Mouse (Mus musculus) adrenal gland, adult 10 weeks (tissue): Measurements from ENCODE around the gene Abca2. TPM values are rescaled to one million over a fixed set of nuclear protein-coding genes. Genes with fewer than 3 reads are reported as not detected.

Source experiments
- polyA plus RNA-seq: library from polyadenylated mRNA; stranded (reverse); fragments of 350-450 nt; fragmentation: Illumina TruSeq; extraction: RNeasy Lipid Tissue Mini Kit (QIAGEN cat#74804); gene quantifications from one replicate; pipeline ENCODE4 v1.2.3, GENCODE M21; 2014; ENCODE audit warnings: low read depth, low replicate concordance

Gene Abca2
- polyA plus RNA-seq = 1.9 TPM

GRCm38 (mm10) chr2:25428442-25429236 is at the start of gene Abca2:
Abca2 (plus strand) TSS chr2:25428703.

GRCm38 (mm10) chr2:25395721-25396596 is 32.5 kb upstream of the Abca2 start, which contains the start of gene Entpd2:
Entpd2 (plus strand) TSS chr2:25395874.

GRCm38 (mm10) chr2:25399051-25399450 is 29.5 kb upstream of the Abca2 start, which contains the start of gene Npdc1:
Npdc1 (plus strand) TSS chr2:25399351.

GRCm38 (mm10) chr2:25422587-25423410 is 5.7 kb upstream of the Abca2 start, which contains the start of gene Fut7:
Fut7 (plus strand) TSS chr2:25423267.

GRCm38 (mm10) chr2:25456205-25456953 is 27.9 kb downstream of the Abca2 start, which contains the start of gene Clic3:
Clic3 (plus strand) TSS chr2:25456838.

GRCm38 (mm10) chr2:25460551-25461309 is 32.2 kb downstream of the Abca2 start, which contains the start of gene Paxx:
Paxx (minus strand) TSS chr2:25461094.

GRCm38 (mm10) chr2:25469969-25470368 is 41.5 kb downstream of the Abca2 start, which contains the start of gene Ptgds:
Ptgds (minus strand) TSS chr2:25470046.

GRCm38 (mm10) chr2:25493476-25493961 is 65.0 kb downstream of the Abca2 start, which contains the start of gene Lcn12:
Lcn12 (minus strand) TSS chr2:25493911.

Other genes starting within 250 kb of the Abca2 start
- 3.8 TPM for gene Nrarp, start 247.9 kb upstream of the Abca2 start, polyA plus RNA-seq
- gene Tor4a, start 231.8 kb upstream of the Abca2 start, polyA plus RNA-seq = 5.8 TPM
- gene Nelfb, start 217.2 kb upstream of the Abca2 start, polyA plus RNA-seq = 6.9 TPM
- not detected for gene Stpg3, start 214.1 kb upstream of the Abca2 start, polyA plus RNA-seq
- gene Fam166a, start 210.0 kb upstream of the Abca2 start, polyA plus RNA-seq = not detected
- 50.4 TPM for gene Tubb4b, start 204.0 kb upstream of the Abca2 start, polyA plus RNA-seq
- not detected for gene Slc34a3, start 194.3 kb upstream of the Abca2 start, polyA plus RNA-seq
- not detected for gene Rnf224, start 191.9 kb upstream of the Abca2 start, polyA plus RNA-seq
- not detected for gene Rnf208, start 186.4 kb upstream of the Abca2 start, polyA plus RNA-seq
- not detected for gene Cysrt1, start 186.3 kb upstream of the Abca2 start, polyA plus RNA-seq
- 0.93 TPM for gene AL732309.1, start 181.8 kb upstream of the Abca2 start, polyA plus RNA-seq
- gene Tmem203, start 173.3 kb upstream of the Abca2 start, polyA plus RNA-seq = not detected
- 0.52 TPM for gene Tprn, start 166.1 kb upstream of the Abca2 start, polyA plus RNA-seq
- 2.9 TPM for gene Ssna1, start 156.3 kb upstream of the Abca2 start, polyA plus RNA-seq
- 6.7 TPM for gene Anapc2, start 156.2 kb upstream of the Abca2 start, polyA plus RNA-seq
- gene Tmem210, start 140.6 kb upstream of the Abca2 start, polyA plus RNA-seq = not detected
- not detected for gene Lrrc26, start 138.8 kb upstream of the Abca2 start, polyA plus RNA-seq
- 2.7 TPM for gene Grin1, start 109.5 kb upstream of the Abca2 start, polyA plus RNA-seq
- gene Man1b1, start 96.4 kb upstream of the Abca2 start, polyA plus RNA-seq = 23.9 TPM
- 15.1 TPM for gene Dpp7, start 72.3 kb upstream of the Abca2 start, polyA plus RNA-seq
- 0.41 TPM for gene Uap1l1, start 63.0 kb upstream of the Abca2 start, polyA plus RNA-seq
- not detected for gene Sapcd2, start 56.4 kb upstream of the Abca2 start, polyA plus RNA-seq
- 1.6 TPM for gene Entpd2, start 32.8 kb upstream of the Abca2 start, polyA plus RNA-seq
- 16.0 TPM for gene Npdc1, start 29.4 kb upstream of the Abca2 start, polyA plus RNA-seq
- gene Fut7, start 5.4 kb upstream of the Abca2 start, polyA plus RNA-seq = not detected
- gene Clic3, start 28.1 kb downstream of the Abca2 start, polyA plus RNA-seq = not detected
- 1.5 TPM for gene Paxx, start 32.4 kb downstream of the Abca2 start, polyA plus RNA-seq
- gene Ptgds, start 41.3 kb downstream of the Abca2 start, polyA plus RNA-seq = not detected
- not detected for gene Lcn12, start 65.2 kb downstream of the Abca2 start, polyA plus RNA-seq
- 1.3 TPM for gene Fbxw5, start 72.0 kb downstream of the Abca2 start, polyA plus RNA-seq
- not detected for gene C8g, start 73.0 kb downstream of the Abca2 start, polyA plus RNA-seq
- 1.6 TPM for gene Traf2, start 118.2 kb downstream of the Abca2 start, polyA plus RNA-seq
- gene Edf1, start 129.1 kb downstream of the Abca2 start, polyA plus RNA-seq = 3.3 TPM
- 1.6 TPM for gene Mamdc4, start 146.1 kb downstream of the Abca2 start, polyA plus RNA-seq
- not detected for gene Phpt1, start 146.5 kb downstream of the Abca2 start, polyA plus RNA-seq
- not detected for gene Ajm1, start 153.1 kb downstream of the Abca2 start, polyA plus RNA-seq
- 68.8 TPM for gene Rabl6, start 179.8 kb downstream of the Abca2 start, polyA plus RNA-seq
- not detected for gene Ccdc183, start 189.0 kb downstream of the Abca2 start, polyA plus RNA-seq
- 6.4 TPM for gene Tmem141, start 193.3 kb downstream of the Abca2 start, polyA plus RNA-seq
- gene Fcna, start 199.3 kb downstream of the Abca2 start, polyA plus RNA-seq = 1.3 TPM
- not detected for gene Lcn8, start 224.4 kb downstream of the Abca2 start, polyA plus RNA-seq
- 1.3 TPM for gene Lcn5, start 229.2 kb downstream of the Abca2 start, polyA plus RNA-seq
- not detected for gene Lcn6, start 248.1 kb downstream of the Abca2 start, polyA plus RNA-seq